Mouse (Mus musculus) E14TG2a.4 (cell line): ENCODE data around the gene Tbx21.

Experiments used
- CTCF ChIP-seq: conservative IDR thresholded peaks from 2 replicates; pipeline ENCODE4 v1.5.1; 2014; ENCODE audit warnings: low read length
- NANOG ChIP-seq: IDR thresholded peaks from 2 replicates; pipeline ENCODE4 v1.6.1; 2014; ENCODE audit warnings: borderline replicate concordance, low read length, mixed read lengths

DNA sequence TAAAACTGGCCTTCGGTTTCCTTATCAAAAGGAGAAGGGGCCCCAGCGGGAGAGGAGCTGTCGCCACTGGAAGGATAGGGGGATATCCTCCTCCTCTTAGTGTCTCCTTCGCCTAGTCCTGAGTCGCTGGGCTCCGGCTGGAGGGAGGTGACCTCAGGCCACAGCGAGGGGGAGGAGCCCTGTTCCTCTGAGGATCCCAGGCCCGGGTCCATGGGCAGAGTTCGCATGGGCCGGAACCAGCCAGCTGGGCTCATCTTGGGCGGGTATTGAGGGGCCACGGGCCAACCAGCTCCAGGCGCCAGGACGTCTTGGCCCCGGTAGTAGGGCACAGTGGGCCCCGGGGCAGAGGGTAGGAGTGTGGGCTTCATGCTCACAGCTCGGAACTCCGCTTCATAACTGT is 16.3 kb downstream of the Tbx21 start:
- TF ChIP-seq CTCF (no peak), NANOG (no peak)
